11 mouse cellular contexts compared by ENCODE assay signal in genomic region chrX:134132295-134132694, GRCm38 (mm10). TPM values are rescaled to one million over a fixed set of nuclear protein-coding genes. Genes with fewer than 3 reads are reported as not detected.
DNase-seq lines count a peak whose midpoint lies in the region; ATAC-seq lines count a peak whose summit lies in the region.
"Had no signal": no experiment of that assay in that cellular context is flagged by ENCODE, and none has a peak within 500 bp of the region (broad histone marks: within the 10 kb centered on the region; RNA-seq: fewer than 3 reads in every experiment).

No protein-coding gene starts in this region.

- no peaks in the 10 kb centered on the region for H3K36me3 ChIP-seq in hindbrain, embryonic 14.5 days (replicated peaks; ENCODE audit: control insufficient read depth, insufficient read depth)
- H3K36me3 ChIP-seq in hindbrain, embryonic 12.5 days, result no peaks in the 10 kb centered on the region
- H3K36me3 ChIP-seq: embryonic facial prominence, embryonic 13.5 days; limb, embryonic 15.5 days had no signal

- no peak overlapping the region for H3K4me2 ChIP-seq in hindbrain, embryonic 14.5 days (replicated peaks)
- H3K4me2 ChIP-seq in hindbrain, embryonic 12.5 days (replicated peaks), result no peak overlapping the region
- H3K4me2 ChIP-seq: embryonic facial prominence, embryonic 13.5 days; limb, embryonic 15.5 days had no signal

- WGBS in hindbrain, embryonic 14.5 days, result 26% methylated on average over 5 of the region's 5 CpGs
- 32% methylated on average over 5 of the region's 5 CpGs for WGBS in hindbrain, embryonic 12.5 days

- DNase-seq in hindbrain, embryonic 14.5 days (ENCODE audit: low spot score), result peak; percentile 66
- DNase-seq in 3T3-L1 (ENCODE audit: low read depth, low spot score) (peak; percentile 63), ES-CJ7 (ENCODE audit: low read depth, low spot score) (peak; percentile 20)
- peak; percentile 55 for DNase-seq in embryo, embryonic 11 days
- DNase-seq in B cell, adult 2 months, result no peak

- H3K4me1 ChIP-seq in hindbrain, embryonic 14.5 days (replicated peaks; ENCODE audit: control insufficient read depth, insufficient read depth, low read length), result no peaks in the 10 kb centered on the region
- H3K4me1 ChIP-seq in hindbrain, embryonic 12.5 days, result no peaks in the 10 kb centered on the region
- H3K4me1 ChIP-seq: embryonic facial prominence, embryonic 13.5 days; limb, embryonic 15.5 days had no signal

- ATAC-seq in hindbrain, embryonic 14.5 days (ENCODE audit: low FRiP score), result no peak
- no peak for ATAC-seq in hindbrain, embryonic 12.5 days (ENCODE audit: low FRiP score)
- peak; percentile 68 for ATAC-seq in megakaryocyte progenitor cell, adult 5-6 weeks (replicated peaks; ENCODE audit: poor library complexity)
- ATAC-seq in megakaryocyte-erythroid progenitor cell, adult 5-6 weeks (replicated peaks; ENCODE audit: low FRiP score, low TSS enrichment, poor library complexity, severe bottlenecking), result no peak

- H3K27ac ChIP-seq in hindbrain, embryonic 14.5 days, result no peak overlapping the region
- H3K27ac ChIP-seq in hindbrain, embryonic 12.5 days, result no peak overlapping the region
- H3K27ac ChIP-seq: embryonic facial prominence, embryonic 13.5 days; limb, embryonic 15.5 days had no signal

- H3K9me3 ChIP-seq in hindbrain, embryonic 14.5 days (ENCODE audit: control insufficient read depth, low read length), result no peaks in the 10 kb centered on the region
- no peaks in the 10 kb centered on the region for H3K9me3 ChIP-seq in hindbrain, embryonic 12.5 days (replicated peaks)
- H3K9me3 ChIP-seq: embryonic facial prominence, embryonic 13.5 days; limb, embryonic 15.5 days had no signal

- H3K27me3 ChIP-seq in hindbrain, embryonic 14.5 days (ENCODE audit: control insufficient read depth, insufficient read depth, low read length), result no peaks in the 10 kb centered on the region; the same call in 1 of the 2 replicates
- H3K27me3 ChIP-seq in hindbrain, embryonic 12.5 days, result peaks cover 9% of the 10 kb centered on the region

- no peak overlapping the region for H3K9ac ChIP-seq in hindbrain, embryonic 14.5 days
- H3K9ac ChIP-seq in hindbrain, embryonic 12.5 days, result no peak overlapping the region
- H3K9ac ChIP-seq: embryonic facial prominence, embryonic 13.5 days; limb, embryonic 15.5 days had no signal

- H3K4me3 ChIP-seq in hindbrain, embryonic 14.5 days (replicated peaks; ENCODE audit: low read length), result no peak overlapping the region
- no peak overlapping the region for H3K4me3 ChIP-seq in hindbrain, embryonic 12.5 days
- H3K4me3 ChIP-seq: embryonic facial prominence, embryonic 13.5 days; limb, embryonic 15.5 days had no signal

RNA-seq across cellular contexts. Expression of gene Xkrx, which starts 29.6 kb away (rescaled TPM):
- polyA plus RNA-seq in hindbrain, embryonic 14.5 days (2014; fragmentation: Nextera tagmentation; extraction: Ambion mirVana), result 0.89 and 1.1 TPM in 2 replicates
- 0.09 and 0.13 TPM in 2 replicates for polyA plus RNA-seq in hindbrain, embryonic 12.5 days (2016; fragmentation: Nextera tagmentation; extraction: Ambion mirVana)
- 0.59 and 1.4 TPM in 2 replicates for total RNA-seq in megakaryocyte progenitor cell, adult 5-6 weeks (2015)
- not detected in 2 replicates for total RNA-seq in megakaryocyte progenitor cell, adult 5-6 weeks (2017)
- total RNA-seq in megakaryocyte-erythroid progenitor cell, adult 5-6 weeks (2014; fragmentation: Nextera tagmentation), result 1.1 TPM in 1 of 2 replicates, not detected in the other
- total RNA-seq in megakaryocyte-erythroid progenitor cell, adult 5-6 weeks (2017), result not detected in 2 replicates

RNA-seq across cellular contexts. Expression of gene Arl13a, which starts 55.0 kb away (rescaled TPM):
- polyA plus RNA-seq in hindbrain, embryonic 14.5 days (2014; fragmentation: Nextera tagmentation; extraction: Ambion mirVana), result not detected in 2 replicates
- polyA plus RNA-seq in hindbrain, embryonic 12.5 days (2016; fragmentation: Nextera tagmentation; extraction: Ambion mirVana), result not detected in 2 replicates
- total RNA-seq in megakaryocyte progenitor cell, adult 5-6 weeks (2015), result not detected in 2 replicates
- total RNA-seq in megakaryocyte progenitor cell, adult 5-6 weeks (2017), result not detected in 2 replicates
- total RNA-seq in megakaryocyte-erythroid progenitor cell, adult 5-6 weeks (2014; fragmentation: Nextera tagmentation), result not detected in 2 replicates
- total RNA-seq in megakaryocyte-erythroid progenitor cell, adult 5-6 weeks (2017), result not detected in 2 replicates
- polyA plus RNA-seq: embryonic facial prominence, embryonic 13.5 days; limb, embryonic 15.5 days; spleen, adult 2 months had no signal

Comparison
In these comparisons a context has a peak if more than half of its experiments do, and no peak if none do; other contexts are left out.
1. DNase-seq: peak in hindbrain, embryonic 14.5 days (single experiment), 3T3-L1 (single experiment), ES-CJ7 (single experiment) and embryo, embryonic 11 days (single experiment); none in B cell, adult 2 months (0 of 2).